Mouse (Mus musculus) brain, adult 2 months (tissue): ENCODE measurements around the gene Gdf15.
A peak's percentile ranks its signal among the peaks of the same experiment; 100 is the strongest.
"Not testable (repeated sequence)": the region's sequence is repeated elsewhere in the genome, so short reads cannot be mapped to it uniquely, and the experiment has no call there.

Experiments
- DNase-seq: peaks from one replicate; pipeline ENCODE4 v3.0.0; 2011; ENCODE audit warnings: low read depth, low spot score

Gene Gdf15

DNA sequence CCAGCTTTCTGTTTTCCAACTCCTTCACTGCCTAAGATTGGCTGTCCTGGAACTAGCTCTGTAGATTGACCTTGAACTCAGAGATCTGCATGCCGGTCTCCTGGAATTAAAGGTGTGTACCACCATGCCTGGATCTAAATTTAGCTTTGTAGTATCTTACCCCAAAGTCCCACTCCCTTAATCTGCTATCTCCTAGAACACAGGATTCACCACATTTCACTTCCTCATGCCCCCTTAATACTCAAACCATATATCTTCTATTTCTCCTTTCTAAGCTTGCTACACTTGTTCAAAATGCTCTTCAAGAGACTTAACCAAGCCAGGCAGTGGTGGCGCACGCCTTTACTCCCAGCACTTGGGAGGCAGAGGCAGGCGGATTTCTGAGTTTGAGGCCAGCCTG is 44.3 kb downstream of the Gdf15 start:
- DNase-seq: not testable (repeated sequence)

DNA sequence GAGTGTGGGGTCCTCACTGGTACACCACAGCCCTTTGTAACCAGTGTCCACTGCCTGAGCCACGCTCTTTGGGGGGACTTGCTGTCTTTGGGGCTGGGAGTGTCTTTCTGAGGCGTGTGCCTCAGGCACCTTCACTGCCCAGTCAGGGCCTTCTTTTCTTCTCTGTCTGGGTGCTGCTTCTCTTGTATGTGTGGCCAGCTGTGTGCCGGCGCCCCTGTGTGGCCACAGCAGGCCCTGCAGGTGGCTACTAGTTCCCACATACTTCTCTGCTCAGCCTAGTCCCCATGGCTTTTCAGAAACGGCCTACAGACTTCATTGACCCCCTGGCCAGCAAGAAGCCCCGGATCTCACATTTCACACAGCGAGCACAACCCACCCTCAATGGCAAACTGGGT is 47.0 kb downstream of the Gdf15 start:
- DNase-seq: peak; percentile 76

DNA sequence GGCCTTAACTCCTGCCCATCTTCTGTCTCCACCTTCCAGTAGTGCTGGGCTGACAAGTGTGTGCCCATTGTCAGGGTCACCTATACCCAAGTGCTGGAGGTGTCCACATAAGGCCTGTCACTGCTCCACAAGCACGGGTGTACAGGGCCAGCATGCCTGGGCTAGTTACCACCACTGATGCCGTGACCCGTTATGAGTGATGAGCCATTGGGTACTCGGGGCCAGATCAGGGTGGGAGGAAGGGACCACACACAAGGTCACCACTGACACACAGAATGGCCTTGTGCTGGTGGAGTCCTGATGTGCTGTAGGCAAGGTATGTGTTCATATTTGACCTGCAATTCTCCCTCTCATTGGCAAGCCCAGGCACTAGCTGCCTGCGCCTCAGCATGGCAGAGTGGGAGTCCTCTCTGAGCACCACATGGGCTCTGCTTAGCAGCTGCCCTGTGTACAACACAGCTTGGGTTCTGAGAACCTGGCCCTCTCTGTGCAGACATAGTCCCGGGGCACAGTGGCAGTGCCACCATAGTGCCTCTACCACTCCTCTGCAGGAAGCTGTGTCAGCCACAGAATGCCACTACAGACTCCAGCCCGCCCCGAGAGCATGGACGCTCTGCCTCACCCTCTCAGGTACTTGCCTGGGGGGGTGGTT is 47.5 kb downstream of the Gdf15 start:
- DNase-seq: no peak

DNA sequence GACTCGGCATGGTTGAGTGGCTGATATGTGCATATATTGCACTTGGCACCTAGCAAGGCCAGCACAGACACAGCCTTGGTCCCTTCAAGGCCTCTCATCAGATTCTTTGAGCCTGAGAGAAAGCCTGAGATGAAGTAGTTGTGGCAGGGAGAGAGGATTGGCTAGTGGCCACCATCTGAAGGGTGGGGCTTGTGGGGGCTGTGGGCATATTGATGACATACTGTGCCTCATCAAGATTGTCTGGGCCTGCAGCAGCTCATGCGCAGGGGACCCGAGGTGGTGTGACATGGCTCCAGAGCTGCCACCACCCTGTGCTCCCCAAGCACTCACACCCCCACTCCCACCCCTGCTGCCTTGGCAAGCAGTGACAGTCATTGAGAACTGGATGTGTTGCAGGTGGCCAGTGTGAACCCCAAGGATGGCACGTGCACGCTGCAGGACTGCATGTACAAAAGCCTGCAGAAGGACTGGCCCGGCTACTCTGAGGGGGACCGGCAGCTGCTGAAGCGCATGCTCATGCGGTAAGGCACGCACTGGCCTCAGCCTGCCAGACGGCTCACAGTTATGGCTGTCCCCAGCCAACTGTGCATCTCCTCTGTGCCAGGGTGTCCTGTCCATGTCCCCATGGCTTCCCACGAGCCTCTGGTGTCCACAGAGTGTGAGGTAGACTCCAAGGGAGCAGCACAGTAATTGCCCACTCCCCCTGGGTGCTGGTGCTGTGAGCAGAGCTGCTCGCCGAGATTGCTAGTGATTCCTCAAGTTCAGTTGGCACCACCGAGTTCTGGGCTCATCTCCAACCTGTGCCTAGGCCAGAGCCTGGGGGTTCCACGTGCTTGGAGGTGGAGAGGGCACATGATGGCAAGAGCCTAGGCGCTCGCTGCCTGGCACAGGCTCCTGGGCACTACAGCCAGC is 48.5 kb downstream of the Gdf15 start:
- DNase-seq: peak; percentile 86
